Mouse (Mus musculus) lung, embryonic 14.5 days (tissue): ENCODE measurements around the gene Tas2r105. TPM values are rescaled to one million over a fixed set of nuclear protein-coding genes. Genes with fewer than 3 reads are reported as not detected.

Source experiments
- ATAC-seq: fragments of 200-750 bp; cut with Nextera tagmentation; 2 replicates; pipeline ENCODE4 v1.8.0; 2017; ENCODE audit warnings: mild to moderate bottlenecking, moderate TSS enrichment, moderate library complexity; ENCODE audit not compliant: insufficient read depth
- DNase-seq: peaks from one replicate; pipeline ENCODE4 v3.0.0-alpha.2; 2015
- H3K27ac ChIP-seq: fragments of 300-500 bp; sonication (generic); 2 replicates; pipeline ENCODE4 v1.5.1; 2014; ENCODE audit warnings: low read depth, mild to moderate bottlenecking, moderate library complexity
- H3K27me3 ChIP-seq: fragments of 300-500 bp; sonication (generic); 2 replicates; pipeline ENCODE4 v1.6.1; 2014; ENCODE audit warnings: low read length, control low read depth; ENCODE audit not compliant: insufficient read depth
- H3K36me3 ChIP-seq: fragments of 300-500 bp; sonication (generic); 2 replicates; pipeline ENCODE4 v1.6.1; 2014; ENCODE audit warnings: control low read depth; ENCODE audit not compliant: insufficient read depth
- H3K4me1 ChIP-seq: fragments of 300-500 bp; sonication (generic); 2 replicates; pipeline ENCODE4 v1.6.1; 2014; ENCODE audit warnings: antibody characterized with exemption, control low read depth; ENCODE audit not compliant: insufficient read depth
- H3K4me2 ChIP-seq: fragments of 300-500 bp; sonication (generic); 2 replicates; pipeline ENCODE4 v1.6.1; 2014; ENCODE audit warnings: mild to moderate bottlenecking
- H3K4me3 ChIP-seq: fragments of 300-500 bp; sonication (generic); 2 replicates; pipeline ENCODE4 v1.5.1; 2014; ENCODE audit warnings: low read depth, low read length
- H3K9ac ChIP-seq: fragments of 300-500 bp; sonication (generic); 2 replicates; pipeline ENCODE4 v1.6.1; 2014
- H3K9me3 ChIP-seq: fragments of 300-500 bp; sonication (generic); 2 replicates; pipeline ENCODE4 v1.6.1; 2016; ENCODE audit warnings: low read depth, low read length, control low read depth
- CTCF ChIP-seq: IDR thresholded peaks from 2 replicates; pipeline ENCODE4 v1.5.1; 2016; ENCODE audit warnings: antibody characterized with exemption, low read depth
- WGBS: fragments of 180-500 bp; shearing (Covaris S2); extraction: QIAGEN DNeasy Blood & Tissue Kit; methylation state at CpG from one replicate; pipeline ENCODE4 v1.1.7; 2014; 5-methylcytosine and 5-hydroxymethylcytosine counted together
- polyA plus RNA-seq: library from polyadenylated mRNA; unstranded; fragments of >200 nt; fragmentation: Nextera tagmentation; extraction: Ambion mirVana; gene quantifications from 2 replicates; pipeline ENCODE4 v1.2.1, GENCODE M21; 2014

The Tas2r105 gene
- polyA plus RNA-seq = not detected in 2 replicates

DNA sequence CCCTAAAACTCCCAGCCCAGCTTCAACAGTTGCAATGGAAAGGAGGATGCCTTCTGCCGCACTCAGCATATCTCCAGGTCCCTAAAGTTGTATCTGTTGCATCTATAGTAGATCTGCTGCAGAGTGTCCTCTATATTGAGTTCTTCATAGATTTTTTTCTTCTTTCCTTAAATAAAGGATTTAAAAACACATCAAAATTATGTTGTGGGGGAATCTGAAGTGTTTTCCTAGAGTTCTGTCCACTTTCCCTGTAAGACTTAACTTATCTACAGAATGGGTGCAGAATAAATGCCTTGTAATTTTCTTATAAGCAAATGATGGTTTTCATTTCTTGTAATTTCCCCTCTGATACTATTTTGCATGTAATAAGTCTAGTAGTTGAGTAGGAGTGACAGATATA is at the start of gene Tas2r105:
Gene Tas2r105, minus strand, starts transcription at position 101 of the 400 bp plus-strand sequence.
- Histone ChIP-seq H3K4me3 (no peak within 1 kb of the TSS), H3K27ac (no peak within 1 kb of the TSS), H3K9ac (no peak within 1 kb of the TSS), H3K9me3 (no peaks in the 10 kb centered on the region), H3K4me1 (no peaks in the 10 kb centered on the region), H3K4me2 (no peak within 1 kb of the TSS), H3K36me3 (no peaks in the 10 kb centered on the region), H3K27me3 (no peaks in the 10 kb centered on the region)
- no peak for TF ChIP-seq CTCF
- ATAC-seq = no peak
- WGBS = 73% methylated on average over 1 of the region's 1 CpGs
- DNase-seq = no peak

DNA sequence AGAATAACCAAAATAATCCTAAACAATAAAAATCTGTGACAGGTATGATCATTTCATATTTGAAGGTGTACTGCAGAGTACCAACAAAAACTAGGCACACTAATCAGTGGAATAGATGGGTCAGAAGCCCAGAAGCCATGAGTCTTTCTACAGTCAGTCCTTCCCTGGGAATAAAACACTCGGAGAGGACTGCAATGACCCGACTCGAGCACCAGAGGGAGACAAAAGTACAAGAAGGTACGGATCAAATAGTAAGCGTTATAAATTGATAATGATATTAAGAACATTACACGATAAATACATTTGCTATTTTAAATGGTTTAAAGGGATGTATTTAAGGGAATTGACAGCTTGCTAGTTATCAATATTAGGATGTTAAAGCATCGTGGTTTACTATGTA is 25.5 kb upstream of the Tas2r105 start:
- no peaks in the 10 kb centered on the region for H3K4me1 ChIP-seq
- TF ChIP-seq CTCF = peak; percentile 26
- H3K4me3 ChIP-seq = no peak overlapping the region
- H3K36me3 ChIP-seq = no peaks in the 10 kb centered on the region
- H3K4me2 ChIP-seq = no peak overlapping the region
- WGBS = 43% methylated on average over 7 of the region's 7 CpGs
- no peak overlapping the region for H3K27ac ChIP-seq
- no peak overlapping the region for H3K9ac ChIP-seq
- no peaks in the 10 kb centered on the region for H3K27me3 ChIP-seq
- no peak for ATAC-seq
- DNase-seq = peak; percentile 6
- H3K9me3 ChIP-seq = no peaks in the 10 kb centered on the region

GRCm38 (mm10) chr6:131689963-131690362 is 2.7 kb upstream of the Tas2r105 start, which contains the start of gene Tas2r114:
TSS of gene Tas2r114 (minus strand) at chr6:131690063.
- no peak for TF ChIP-seq CTCF
- no peaks in the 10 kb centered on the region for H3K9me3 ChIP-seq
- H3K4me1 ChIP-seq = no peaks in the 10 kb centered on the region
- no peak for ATAC-seq
- no peak within 1 kb of the TSS for H3K27ac ChIP-seq
- H3K4me3 ChIP-seq = no peak within 1 kb of the TSS
- DNase-seq = no peak
- H3K9ac ChIP-seq = no peak within 1 kb of the TSS
- no peak within 1 kb of the TSS for H3K4me2 ChIP-seq
- no peaks in the 10 kb centered on the region for H3K36me3 ChIP-seq
- H3K27me3 ChIP-seq = no peaks in the 10 kb centered on the region

DNA sequence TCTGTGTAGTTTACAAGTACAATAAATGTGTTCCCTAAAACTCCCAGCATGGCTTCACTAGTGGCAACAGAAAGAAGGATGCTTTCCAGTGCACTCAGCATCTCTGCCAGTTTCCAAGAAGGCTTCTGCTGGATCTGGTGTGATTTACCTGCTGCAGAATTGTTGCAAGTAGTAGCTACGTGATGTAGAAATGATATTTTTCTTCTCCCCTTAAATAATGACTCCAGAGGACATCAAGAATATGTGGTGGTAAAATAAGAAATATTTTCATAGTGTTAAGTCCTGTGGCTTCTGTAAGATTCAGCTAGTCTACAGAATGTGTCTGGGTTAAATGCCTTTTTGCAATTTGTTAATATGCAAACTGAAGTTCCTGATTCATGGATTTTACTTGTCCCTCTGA is 1.7 kb downstream of the Tas2r105 start, which contains the start of gene Tas2r104:
Gene Tas2r104, minus strand, starts transcription at position 101 of the 400 bp plus-strand sequence.
- DNase-seq (no peak), ATAC-seq (no peak)
- TF ChIP-seq CTCF = no peak
- Histone ChIP-seq H3K27ac (no peak within 1 kb of the TSS), H3K4me3 (no peak within 1 kb of the TSS), H3K4me2 (no peak within 1 kb of the TSS), H3K27me3 (no peaks in the 10 kb centered on the region), H3K4me1 (no peaks in the 10 kb centered on the region), H3K9ac (no peak within 1 kb of the TSS), H3K9me3 (no peaks in the 10 kb centered on the region), H3K36me3 (no peaks in the 10 kb centered on the region)
- 73% methylated on average over 1 of the region's 1 CpGs for WGBS

GRCm38 (mm10) chr6:131678786-131679185 is 8.5 kb downstream of the Tas2r105 start, which contains the start of gene Tas2r106:
TSS of gene Tas2r106 (minus strand) at chr6:131678886.
- no peak within 1 kb of the TSS for H3K27ac ChIP-seq
- no peaks in the 10 kb centered on the region for H3K4me1 ChIP-seq
- H3K9me3 ChIP-seq = no peaks in the 10 kb centered on the region; the same call in 1 of the 2 replicates
- DNase-seq (no peak), ATAC-seq (no peak)
- H3K27me3 ChIP-seq = no peaks in the 10 kb centered on the region
- H3K9ac ChIP-seq = no peak within 1 kb of the TSS
- H3K4me2 ChIP-seq = no peak within 1 kb of the TSS
- WGBS = 67% methylated on average over 3 of the region's 3 CpGs
- TF ChIP-seq CTCF = no peak
- H3K36me3 ChIP-seq = no peaks in the 10 kb centered on the region
- H3K4me3 ChIP-seq = no peak within 1 kb of the TSS

DNA sequence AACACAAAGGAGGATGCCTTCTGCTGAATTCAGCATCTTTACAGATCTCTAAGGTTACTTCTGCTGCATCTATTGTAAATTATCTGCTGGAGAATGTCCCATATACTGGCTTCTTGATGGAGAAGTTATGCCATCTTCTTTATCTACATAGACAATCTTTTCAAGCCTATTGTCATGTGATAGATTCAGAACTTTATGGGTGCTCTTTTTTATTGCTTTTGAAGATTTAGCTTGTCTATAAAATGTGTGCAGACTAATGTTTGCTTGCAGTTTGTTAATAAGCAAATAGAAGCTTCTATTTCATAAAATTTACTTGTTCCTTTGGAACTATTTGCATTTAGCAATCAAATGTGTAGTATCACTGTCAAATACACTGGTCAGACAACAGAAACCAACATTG is 27.2 kb downstream of the Tas2r105 start, which contains the start of gene Tas2r107:
Gene Tas2r107, minus strand, starts transcription at position 101 of the 400 bp plus-strand sequence.
- no peak for TF ChIP-seq CTCF
- Histone ChIP-seq H3K36me3 (no peaks in the 10 kb centered on the region), H3K4me3 (no peak within 1 kb of the TSS), H3K9ac (no peak within 1 kb of the TSS), H3K4me1 (no peaks in the 10 kb centered on the region), H3K27ac (no peak within 1 kb of the TSS), H3K4me2 (no peak within 1 kb of the TSS), H3K9me3 (no peaks in the 10 kb centered on the region), H3K27me3 (no peaks in the 10 kb centered on the region)
- ATAC-seq (no peak), DNase-seq (no peak)

Other genes with a start within 250 kb of the Tas2r105 start
- not detected in 2 replicates for gene 5430401F13Rik, start 201.1 kb downstream of the Tas2r105 start, polyA plus RNA-seq
- gene Gm6619, start 201.1 kb downstream of the Tas2r105 start, polyA plus RNA-seq = not detected in 2 replicates
- gene Tas2r130, start 56.6 kb downstream of the Tas2r105 start, polyA plus RNA-seq = not detected in 2 replicates
- gene Tas2r107, start 27.3 kb downstream of the Tas2r105 start, polyA plus RNA-seq = not detected in 2 replicates
- not detected in 2 replicates for gene Tas2r106, start 8.6 kb downstream of the Tas2r105 start, polyA plus RNA-seq
- gene Tas2r104, start 1.8 kb downstream of the Tas2r105 start, polyA plus RNA-seq = not detected in 2 replicates
- not detected in 2 replicates for gene Tas2r114, start 2.6 kb upstream of the Tas2r105 start, polyA plus RNA-seq